22 mouse cellular contexts compared by ENCODE assay signal in genomic region chr14:67623841-67624480, GRCm38 (mm10).
DNase-seq lines count a peak whose midpoint lies in the region; ATAC-seq and TF ChIP-seq lines count a peak whose summit lies in the region.
"Had no signal": no experiment of that assay in that cellular context is flagged by ENCODE, and none has a peak within 500 bp of the region (broad histone marks: within the 10 kb centered on the region; RNA-seq: fewer than 3 reads in every experiment).

No protein-coding gene starts in this region.

- no peak overlapping the region for H3K27ac ChIP-seq in heart, adult 2 months
- H3K27ac ChIP-seq in kidney, adult 2 months (ENCODE audit: insufficient read depth, low read depth, low read length) = no peak overlapping the region
- H3K27ac ChIP-seq: embryonic facial prominence, embryonic 10.5 days; embryonic facial prominence, embryonic 12.5 days; forebrain, embryonic 13.5 days; forebrain, embryonic 15.5 days had no signal

- intact Hi-C loops in heart, adult 2 months (cut with DNase I) = loop anchor here (5.0 kb wide), 2 partner anchors 48 to 257 kb away; no protein-coding TSS in a partner anchor

- 59% methylated on average over 4 of the region's 4 CpGs for WGBS in heart, adult 2 months
- WGBS in kidney, adult 2 months = 73% methylated on average over 4 of the region's 4 CpGs

- no peak overlapping the region for H3K9ac ChIP-seq in heart, adult 2 months (ENCODE audit: low read depth, low read length)
- H3K9ac ChIP-seq: embryonic facial prominence, embryonic 12.5 days; forebrain, embryonic 13.5 days; forebrain, embryonic 15.5 days; forebrain, postnatal 0 days had no signal

- H3K4me1 ChIP-seq in heart, adult 2 months (ENCODE audit: control insufficient read depth, insufficient read depth, low read length) = peaks cover 2% of the 10 kb centered on the region; the same call in 1 of the 2 replicates
- H3K4me1 ChIP-seq in kidney, adult 2 months (ENCODE audit: control insufficient read depth, insufficient read depth, low read length) = no peaks in the 10 kb centered on the region

- ATAC-seq in frontal cortex, adult (ENCODE audit: low TSS enrichment) = no peak
- ATAC-seq: activated CD4-positive, CD25-positive, alpha-beta regulatory T cell, adult 4 months; forebrain, embryonic 13.5 days; forebrain, embryonic 15.5 days; forebrain, postnatal 0 days; Patski had no signal

- no peaks in the 10 kb centered on the region for H3K79me2 ChIP-seq in heart, adult 2 months (replicated peaks; ENCODE audit: control insufficient read depth, insufficient read depth, low read length)

- TF ChIP-seq CTCF in heart, adult 2 months (IDR thresholded peaks at IDR 0.05) = no peak
- no peak for TF ChIP-seq CTCF in kidney, adult 2 months (conservative IDR thresholded peaks at IDR 0.05; ENCODE audit: insufficient read depth, insufficient read length, low read depth, low read length)

- DNase-seq in adrenal gland, adult (ENCODE audit: inconsistent age in 2 of 2, low spot score in 1 of 2) = peak; percentile 18 to 81
- DNase-seq in adrenal gland, postnatal 25 days = no peak
- peak; percentile 91 for DNase-seq in heart, adult 11 months
- no peak for DNase-seq in heart, adult 2 months
- DNase-seq in Muller cell, postnatal 12 days (ENCODE audit: inconsistent ontology term) = peak; percentile 68
- DNase-seq in kidney, adult 2 months = no peak
- DNase-seq: adrenal gland, adult 8-10 months; adrenal gland, postnatal 14 days; cerebellum, adult 11-12 months; cerebellum, adult 2 months; cerebellum, adult 9-10 months; cerebellum, postnatal 10 days; cerebellum, postnatal 25 days; forebrain, postnatal 0 days had no signal

- H3K36me3 ChIP-seq in heart, adult 2 months (ENCODE audit: control insufficient read depth, insufficient read depth, low read length) = no peaks in the 10 kb centered on the region
- no peaks in the 10 kb centered on the region for H3K36me3 ChIP-seq in kidney, adult 2 months (ENCODE audit: control insufficient read depth, insufficient read depth, low read length)
- H3K36me3 ChIP-seq: embryonic facial prominence, embryonic 10.5 days; embryonic facial prominence, embryonic 12.5 days; forebrain, embryonic 15.5 days; G1E had no signal

- H3K4me3 ChIP-seq in heart, adult 2 months = no peak overlapping the region
- no peak overlapping the region for H3K4me3 ChIP-seq in kidney, adult 2 months (ENCODE audit: insufficient read depth, low read depth, low read length)
- H3K4me3 ChIP-seq: embryonic facial prominence, embryonic 10.5 days; embryonic facial prominence, embryonic 12.5 days; forebrain, embryonic 13.5 days; forebrain, embryonic 15.5 days had no signal

- no peak for TF ChIP-seq POLR2A in heart, adult 2 months (IDR thresholded peaks at IDR 0.05; ENCODE audit: insufficient read depth, low read depth, low read length)
- TF ChIP-seq POLR2A in kidney, adult 2 months (IDR thresholded peaks at IDR 0.05; ENCODE audit: low read depth, low read length) = no peak

- no peaks in the 10 kb centered on the region for H3K27me3 ChIP-seq in heart, adult 2 months (ENCODE audit: control insufficient read depth, insufficient read depth, low read length)
- no peaks in the 10 kb centered on the region for H3K27me3 ChIP-seq in kidney, adult 2 months (replicated peaks; ENCODE audit: control insufficient read depth, insufficient read depth, low read length)
- H3K27me3 ChIP-seq: embryonic facial prominence, embryonic 12.5 days had no signal

- TF ChIP-seq EP300 in heart, adult 2 months (IDR thresholded peaks at IDR 0.05; ENCODE audit: insufficient read depth, low read depth, low read length) = no peak

Comparison
In these comparisons a context has a peak if more than half of its experiments do, and no peak if none do; other contexts are left out.
1. DNase-seq: peak in adrenal gland, adult (2 of 2), heart, adult 11 months (single experiment) and Muller cell, postnatal 12 days (single experiment); none in adrenal gland, postnatal 25 days (single experiment), heart, adult 2 months (0 of 2) and kidney, adult 2 months (single experiment).